Mouse (Mus musculus) lung, postnatal 10 days (tissue): ENCODE measurements around the gene Sept12.

ENCODE experiments used
- DNase-seq: peaks from one replicate; pipeline ENCODE4 v3.0.0; 2021

The Sept12 gene

DNA sequence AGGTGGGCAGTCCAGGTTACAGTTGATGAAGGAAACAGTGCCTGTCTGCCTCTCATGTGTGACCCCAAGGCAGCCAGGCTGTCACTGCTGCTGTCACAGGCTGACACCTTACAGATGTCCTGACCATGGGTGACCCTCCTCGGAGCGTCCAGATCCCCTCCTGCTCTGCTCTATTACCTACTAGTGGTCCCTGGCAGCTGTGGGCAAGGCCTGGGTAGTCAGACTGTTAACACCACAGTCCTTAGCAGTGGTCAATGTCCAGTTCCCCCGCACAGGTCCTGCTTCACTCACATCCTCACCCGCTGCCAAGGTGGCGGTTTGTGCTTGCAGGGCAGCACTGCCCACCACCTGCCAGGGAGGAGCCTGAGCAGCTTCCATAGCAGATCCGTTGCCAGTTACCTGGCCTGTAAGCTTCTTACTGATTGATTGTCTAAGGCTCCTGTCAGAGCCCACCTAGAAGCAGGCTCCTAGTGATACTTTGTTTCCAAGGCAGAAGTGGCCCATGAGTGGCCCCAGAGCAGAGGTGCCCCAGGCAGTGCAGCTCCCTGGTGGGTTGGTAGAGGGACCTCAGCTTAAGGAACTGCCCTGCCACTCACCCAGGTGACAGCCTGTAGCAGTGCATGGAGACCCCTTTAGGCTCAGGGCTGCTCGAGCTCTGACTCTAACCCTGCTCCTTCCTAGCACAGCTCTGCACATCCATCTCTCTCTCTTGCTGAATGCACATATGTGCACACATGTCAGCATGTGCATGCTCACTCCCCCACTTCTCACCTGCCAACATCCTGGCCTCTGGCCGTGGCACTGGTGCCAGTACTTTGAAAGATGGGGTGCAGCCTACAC is 60.1 kb downstream of the Sept12 start:
- DNase-seq: no peak
